Mouse (Mus musculus): ENCODE measurements around the gene Tgfbi. TPM values are rescaled to one million over a fixed set of nuclear protein-coding genes. Genes with fewer than 3 reads are reported as not detected.

Gene Tgfbi
- total RNA-seq, 1 experiment from 2014 or later, result 40.1 TPM

- DNase-seq, result peak; percentile 51
These were observed 25.6 kb downstream of the Tgfbi start for GRCm38 (mm10) chr13:56634920-56635319.

- DNase-seq, result peak; percentile 51
These were observed 27.7 kb downstream of the Tgfbi start for GRCm38 (mm10) chr13:56637027-56637426.

GRCm38 (mm10) chr13:56641746-56642145 lies 32.4 kb downstream of the Tgfbi start:
- DNase-seq, result peak; percentile 63

- DNase-seq, result no peak
These were observed 34.7 kb downstream of the Tgfbi start for GRCm38 (mm10) chr13:56644031-56644430.

DNA sequence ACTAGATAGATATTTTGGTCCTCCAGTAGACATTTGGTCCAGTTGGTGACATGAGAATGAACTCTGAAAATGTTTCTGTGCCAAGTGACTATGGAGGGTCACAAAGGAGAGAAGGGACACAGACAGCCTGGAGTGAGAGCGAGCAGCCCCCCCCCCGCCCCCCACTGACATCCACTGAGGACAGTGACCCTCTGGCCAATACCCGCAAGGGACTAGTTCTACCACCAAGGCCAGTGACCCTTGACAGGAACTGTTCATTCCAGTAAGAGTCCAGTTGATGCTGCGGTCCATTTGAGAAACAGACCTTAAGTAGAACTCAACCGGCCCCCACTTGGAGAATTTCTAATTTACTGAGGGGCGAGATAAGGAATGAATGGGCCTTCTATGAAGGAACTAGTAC lies 36.4 kb downstream of the Tgfbi start:
- DNase-seq, result no peak

- peak; percentile 75 for DNase-seq
These were observed 38.5 kb downstream of the Tgfbi start for GRCm38 (mm10) chr13:56647597-56648405.

- DNase-seq, result no peak
These were observed 40.7 kb downstream of the Tgfbi start for GRCm38 (mm10) chr13:56650020-56650419.

DNA sequence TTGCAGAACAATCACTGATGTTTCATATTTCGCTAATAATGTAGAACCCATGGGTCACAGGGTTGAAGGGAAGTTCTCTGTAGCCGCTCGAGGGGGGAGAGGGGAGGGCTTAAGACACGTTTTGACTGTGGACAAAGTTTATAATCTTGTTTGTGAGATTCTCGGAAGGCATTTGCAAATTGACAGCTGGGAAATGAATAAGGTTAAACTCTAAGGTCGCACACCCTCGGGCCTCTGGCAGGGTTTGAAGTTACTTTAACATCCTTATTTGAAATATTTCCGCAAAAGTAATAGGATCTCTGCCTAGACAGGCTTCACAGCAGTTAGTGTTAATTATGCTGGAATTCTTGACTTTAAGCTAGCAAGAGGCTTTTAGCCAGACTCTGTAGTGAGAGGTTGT lies 43.1 kb downstream of the Tgfbi start:
- no peak for DNase-seq

- DNase-seq, result no peak
These were observed 44.9 kb downstream of the Tgfbi start for GRCm38 (mm10) chr13:56654176-56654575.

GRCm38 (mm10) chr13:56657946-56658512 lies 48.7 kb downstream of the Tgfbi start:
- peak; percentile 90 for DNase-seq

- DNase-seq, result no peak
These were observed 49.6 kb downstream of the Tgfbi start for GRCm38 (mm10) chr13:56658931-56659330.

GRCm38 (mm10) chr13:56661914-56662621 lies 52.7 kb downstream of the Tgfbi start:
- DNase-seq, result peak; percentile 71

DNA sequence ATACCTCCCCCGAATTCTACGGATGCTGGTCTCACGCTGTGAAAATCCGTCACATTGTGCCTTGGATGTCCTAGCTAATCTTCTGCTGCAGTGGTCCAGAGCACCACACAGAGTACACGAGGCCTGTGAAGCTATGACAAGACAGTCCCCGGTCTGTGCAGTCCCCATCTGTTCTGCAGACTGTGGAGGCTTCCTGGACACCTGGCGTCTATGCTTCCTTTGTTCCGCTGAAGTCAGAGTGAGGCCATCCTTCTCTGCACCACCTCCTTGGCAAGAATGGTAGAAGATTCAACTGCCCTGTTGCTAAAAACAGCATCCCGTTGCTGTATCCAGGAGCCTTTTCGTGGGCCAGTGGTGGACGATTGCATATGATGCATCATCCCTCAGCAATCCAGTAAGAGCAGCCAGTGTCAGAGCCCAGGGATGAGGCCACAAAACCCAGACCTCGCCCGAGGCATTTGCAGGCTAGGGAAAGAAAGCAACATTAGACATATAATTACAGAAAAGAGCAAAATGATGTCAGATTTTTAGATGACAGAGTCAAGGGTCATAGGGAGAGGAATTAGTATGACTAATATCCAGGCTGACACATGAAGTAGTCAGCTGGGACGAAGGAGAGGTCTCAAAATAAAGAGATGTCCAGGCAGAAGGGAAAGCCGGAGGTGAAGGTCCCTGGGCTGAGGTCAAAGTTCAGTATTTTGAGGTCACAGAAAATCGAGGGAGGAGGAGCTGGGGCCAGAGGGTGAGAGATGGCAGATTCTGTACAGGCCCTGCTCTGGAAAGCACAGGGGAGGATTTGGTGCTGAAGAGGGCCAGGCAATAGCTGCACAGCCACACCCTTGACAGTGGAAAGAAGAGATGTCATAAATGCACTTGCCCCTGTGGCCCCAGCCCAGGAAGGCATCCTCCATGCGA lies 55.2 kb downstream of the Tgfbi start:
- no peak for DNase-seq

- no peak for DNase-seq
These were observed 61.9 kb downstream of the Tgfbi start for GRCm38 (mm10) chr13:56671206-56671605.

DNA sequence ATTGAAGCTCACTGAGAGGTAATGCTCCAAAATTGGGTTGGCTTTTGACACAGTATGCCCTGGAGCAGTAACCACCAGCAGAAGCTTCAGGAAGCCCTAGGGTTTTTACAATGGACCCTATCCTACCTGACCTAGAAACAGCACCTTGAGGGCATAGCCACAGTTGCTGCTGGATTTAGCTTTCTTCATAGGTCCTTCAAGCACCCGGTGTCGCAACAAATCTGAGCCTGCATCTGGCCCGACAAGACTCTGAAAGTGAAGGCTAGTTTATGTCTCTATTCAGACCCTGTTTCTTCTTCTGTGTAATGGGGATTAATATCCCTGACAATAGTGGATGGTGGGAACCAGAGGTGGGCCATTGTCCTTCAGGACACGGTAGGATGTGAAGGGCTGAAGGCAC lies 68.4 kb downstream of the Tgfbi start:
- DNase-seq, result no peak

- peak; percentile 85 for DNase-seq
These were observed 69.0 kb downstream of the Tgfbi start for GRCm38 (mm10) chr13:56678188-56678787.

- DNase-seq, result peak; percentile 65
These were observed 69.6 kb downstream of the Tgfbi start for GRCm38 (mm10) chr13:56678826-56679504.

DNA sequence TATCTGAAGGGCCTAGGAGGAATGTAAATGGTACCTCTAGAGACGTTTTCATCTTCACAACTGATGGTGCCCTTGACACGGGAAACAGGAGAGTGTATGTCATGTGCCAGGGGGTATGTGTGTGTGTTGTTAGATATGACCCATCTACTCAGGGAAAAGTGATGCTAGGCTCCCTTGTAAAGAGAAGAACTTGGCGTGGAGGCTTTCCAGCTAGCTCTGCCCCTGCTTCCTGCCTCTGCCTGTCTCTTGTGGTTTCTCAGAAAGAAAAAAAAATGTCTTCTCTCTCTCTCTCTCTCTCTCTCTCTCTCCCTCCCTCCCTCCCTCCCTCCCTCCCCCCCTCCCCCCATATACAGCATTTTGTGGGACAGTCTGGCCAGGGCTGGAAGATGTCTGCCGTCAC lies 72.6 kb downstream of the Tgfbi start:
- DNase-seq, result no peak

- peak; percentile 42 for DNase-seq
These were observed 73.0 kb downstream of the Tgfbi start for GRCm38 (mm10) chr13:56682326-56682725.

- DNase-seq, result peak; percentile 36
These were observed 74.0 kb downstream of the Tgfbi start for GRCm38 (mm10) chr13:56683306-56683705.
